Mouse (Mus musculus) CH12.LX (cell line): ENCODE measurements around the gene Ccdc194. TPM values are rescaled to one million over a fixed set of nuclear protein-coding genes. Genes with fewer than 3 reads are reported as not detected.

Experiments
- DNase-seq: peaks from one replicate; pipeline ENCODE4 v3.0.0-alpha.2; 2013; ENCODE audit errors: extremely low read depth
- H3K27ac ChIP-seq: 2 replicates; pipeline ENCODE4 v1.5.1; 2012; ENCODE audit warnings: low read depth, mild to moderate bottlenecking, control low read depth, moderate library complexity; ENCODE audit not compliant: insufficient read depth
- H3K27me3 ChIP-seq: replicated peaks from 2 replicates; pipeline ENCODE3; 2012; ENCODE audit warnings: inconsistent platforms
- H3K36me3 ChIP-seq, 2 experiments: replicated peaks in 1 of 2; 2 replicates each; pipeline versions ENCODE3 to v1.6.1; 2012; ENCODE audit warnings: inconsistent platforms in 1 of 2, low read length in 1 of 2, mild to moderate bottlenecking in 1 of 2, mixed read lengths in 1 of 2, moderate library complexity in 1 of 2; ENCODE audit not compliant: control insufficient read depth in 1 of 2, insufficient read depth in 1 of 2
- H3K4me1 ChIP-seq, 2 experiments: 2 replicates each; pipeline ENCODE4 v1.6.1; 2012; ENCODE audit warnings: inconsistent platforms in 1 of 2, moderate library complexity in 1 of 2; ENCODE audit not compliant: insufficient read depth in 2 of 2, control insufficient read depth in 1 of 2
- H3K4me2 ChIP-seq: 2 replicates; pipeline ENCODE4 v1.6.1; 2012; ENCODE audit warnings: low read depth, mild to moderate bottlenecking, control low read depth; ENCODE audit not compliant: poor library complexity, insufficient read depth, severe bottlenecking
- H3K4me3 ChIP-seq, 3 experiments: fragments of 150-350 bp in 1 of 3; sonication (generic) in 1 of 3; replicated peaks in 1 of 3; 2 replicates each; pipeline versions ENCODE3 to v1.5.1; 2011 to 2012; ENCODE audit warnings: low read depth in 2 of 3, low read length in 2 of 3, mild to moderate bottlenecking in 2 of 3, moderate library complexity in 2 of 3, control low read depth in 1 of 3, improper control_type of control experiment in 1 of 3, inconsistent platforms in 1 of 3, mixed read lengths in 1 of 3; ENCODE audit not compliant: poor library complexity in 1 of 3
- H3K79me2 ChIP-seq: replicated peaks from 2 replicates; pipeline ENCODE4 v1.6.1; 2012; ENCODE audit warnings: mild to moderate bottlenecking, moderate library complexity; ENCODE audit not compliant: control insufficient read depth, poor library complexity, insufficient read depth, severe bottlenecking; ENCODE audit errors: extremely low read depth
- H3K9ac ChIP-seq: 2 replicates; pipeline ENCODE4 v1.6.1; 2012; ENCODE audit warnings: low read depth, mild to moderate bottlenecking, control low read depth, moderate library complexity; ENCODE audit not compliant: insufficient read depth
- H3K9me3 ChIP-seq: replicated peaks from 2 replicates; pipeline ENCODE3; 2012; ENCODE audit warnings: low read length, inconsistent platforms, mixed read lengths
- BHLHE40 ChIP-seq: IDR thresholded peaks from 2 replicates; pipeline ENCODE4 v1.6.1; 2011; ENCODE audit warnings: mild to moderate bottlenecking, low read depth, low read length, improper control_type of control experiment
- CHD1 ChIP-seq: IDR thresholded peaks from 2 replicates; pipeline ENCODE4 v1.6.1; 2012; ENCODE audit warnings: low read depth, low read length, improper control_type of control experiment, inconsistent platforms
- CHD2 ChIP-seq: IDR thresholded peaks from 2 replicates; pipeline ENCODE4 v1.6.1; 2011; ENCODE audit warnings: low read length, improper control_type of control experiment
- CTCF ChIP-seq, 2 experiments: IDR thresholded peaks in 1 of 2; conservative IDR thresholded peaks in 1 of 2; 2 replicates each; pipeline ENCODE4 v1.5.1; 2011 to 2012; ENCODE audit warnings: low read depth in 2 of 2, low read length in 2 of 2, improper control_type of control experiment in 1 of 2, inconsistent platforms in 1 of 2, mild to moderate bottlenecking in 1 of 2, moderate library complexity in 1 of 2
- E2F4 ChIP-seq: IDR thresholded peaks from 2 replicates; pipeline ENCODE4 v1.6.1; 2011; ENCODE audit warnings: low read depth, low read length, improper control_type of control experiment; ENCODE audit not compliant: insufficient replicate concordance
- ELF1 ChIP-seq: IDR thresholded peaks from 2 replicates; pipeline ENCODE4 v1.6.1; 2014; ENCODE audit warnings: low read depth, mild to moderate bottlenecking, inconsistent platforms, low read length, improper control_type of control experiment
- EP300 ChIP-seq: IDR thresholded peaks from 2 replicates; pipeline ENCODE4 v1.6.1; 2011; ENCODE audit warnings: low read length, improper control_type of control experiment
- ETS1 ChIP-seq: conservative IDR thresholded peaks from 2 replicates; pipeline ENCODE4 v1.6.1; 2012; ENCODE audit warnings: low read depth, mild to moderate bottlenecking, inconsistent platforms, low read length, improper control_type of control experiment, moderate library complexity
- GABPA ChIP-seq: IDR thresholded peaks from 2 replicates; pipeline ENCODE4 v1.6.1; 2012; ENCODE audit warnings: low read depth, low read length, improper control_type of control experiment, inconsistent platforms; ENCODE audit not compliant: insufficient replicate concordance
- HCFC1 ChIP-seq: IDR thresholded peaks from 2 replicates; pipeline ENCODE4 v1.6.1; 2012; ENCODE audit warnings: low read depth, mild to moderate bottlenecking, inconsistent platforms, low read length, improper control_type of control experiment
- IRF4 ChIP-seq: IDR thresholded peaks from 2 replicates; pipeline ENCODE4 v1.6.1; 2014; ENCODE audit warnings: low read depth, mild to moderate bottlenecking, inconsistent platforms, low read length, improper control_type of control experiment
- JUN ChIP-seq: IDR thresholded peaks from 2 replicates; pipeline ENCODE4 v1.6.1; 2011; ENCODE audit warnings: low read depth, mild to moderate bottlenecking, low read length, improper control_type of control experiment, moderate library complexity; ENCODE audit not compliant: insufficient read depth
- JUND ChIP-seq: conservative IDR thresholded peaks from 2 replicates; pipeline ENCODE4 v1.6.1; 2011; ENCODE audit warnings: low read depth, low read length, improper control_type of control experiment
- KAT2A ChIP-seq: IDR thresholded peaks from 2 replicates; pipeline ENCODE4 v1.6.1; 2012; ENCODE audit warnings: low read length, improper control_type of control experiment, inconsistent platforms; ENCODE audit not compliant: insufficient replicate concordance
- MAFK ChIP-seq: IDR thresholded peaks from 2 replicates; pipeline ENCODE4 v1.6.1; 2011; ENCODE audit warnings: low read length, improper control_type of control experiment; ENCODE audit not compliant: insufficient replicate concordance
- MAX ChIP-seq: IDR thresholded peaks from 2 replicates; pipeline ENCODE4 v1.6.1; 2011; ENCODE audit warnings: low read length, improper control_type of control experiment
- MAZ ChIP-seq: IDR thresholded peaks from 2 replicates; pipeline ENCODE4 v1.6.1; 2012; ENCODE audit warnings: low read depth, mild to moderate bottlenecking, inconsistent platforms, low read length, improper control_type of control experiment, moderate library complexity
- MEF2A ChIP-seq: IDR thresholded peaks from 2 replicates; pipeline ENCODE4 v1.6.1; 2014; ENCODE audit warnings: low read depth, mild to moderate bottlenecking, inconsistent platforms, low read length, improper control_type of control experiment, borderline replicate concordance
- NELFE ChIP-seq: IDR thresholded peaks from 2 replicates; pipeline ENCODE4 v1.6.1; 2011; ENCODE audit warnings: low read depth, low read length, improper control_type of control experiment
- PAX5 ChIP-seq: IDR thresholded peaks from 2 replicates; pipeline ENCODE4 v1.6.1; 2012; ENCODE audit warnings: low read length, inconsistent platforms, mixed read lengths
- POLR2A ChIP-seq: IDR thresholded peaks from 2 replicates; pipeline ENCODE4 v1.6.1; 2011; ENCODE audit warnings: low read depth, mild to moderate bottlenecking, improper control_type of control experiment, low read length
- POLR2AphosphoS2 ChIP-seq: IDR thresholded peaks from 2 replicates; pipeline ENCODE4 v1.6.1; 2011; ENCODE audit warnings: low read depth, low read length, improper control_type of control experiment
- RAD21 ChIP-seq: IDR thresholded peaks from 2 replicates; pipeline ENCODE4 v1.6.1; 2011; ENCODE audit warnings: low read depth, mild to moderate bottlenecking, low read length, improper control_type of control experiment, moderate library complexity
- RCOR1 ChIP-seq: conservative IDR thresholded peaks from 2 replicates; pipeline ENCODE4 v1.6.1; 2012; ENCODE audit warnings: low read depth, mild to moderate bottlenecking, inconsistent platforms, low read length, improper control_type of control experiment
- SIN3A ChIP-seq: IDR thresholded peaks from 2 replicates; pipeline ENCODE4 v1.6.1; 2012; ENCODE audit warnings: low read length, improper control_type of control experiment, inconsistent platforms
- SMC3 ChIP-seq: IDR thresholded peaks from 2 replicates; pipeline ENCODE4 v1.6.1; 2011; ENCODE audit warnings: low read depth, low read length, improper control_type of control experiment
- TBP ChIP-seq: conservative IDR thresholded peaks from 2 replicates; pipeline ENCODE4 v1.6.1; 2011; ENCODE audit warnings: low read depth, low read length, improper control_type of control experiment
- TCF12 ChIP-seq: IDR thresholded peaks from 2 replicates; pipeline ENCODE4 v1.6.1; 2014; ENCODE audit warnings: low read depth, mild to moderate bottlenecking, inconsistent platforms, low read length, improper control_type of control experiment
- UBTF ChIP-seq: IDR thresholded peaks from 2 replicates; pipeline ENCODE4 v1.6.1; 2012; ENCODE audit warnings: low read depth, mild to moderate bottlenecking, inconsistent platforms, low read length, improper control_type of control experiment, moderate library complexity
- USF2 ChIP-seq: conservative IDR thresholded peaks from 2 replicates; pipeline ENCODE4 v1.6.1; 2011; ENCODE audit warnings: low read depth, low read length, improper control_type of control experiment
- ZC3H11A ChIP-seq: IDR thresholded peaks from 2 replicates; pipeline ENCODE4 v1.6.1; 2012; ENCODE audit warnings: low read depth, mild to moderate bottlenecking, inconsistent platforms, low read length, improper control_type of control experiment
- ZKSCAN1 ChIP-seq: IDR thresholded peaks from 2 replicates; pipeline ENCODE4 v1.6.1; 2012; ENCODE audit warnings: low read depth, inconsistent platforms, low read length, improper control_type of control experiment, borderline replicate concordance
- ZMIZ1 ChIP-seq: IDR thresholded peaks from 2 replicates; pipeline ENCODE4 v1.6.1; 2012; ENCODE audit warnings: low read depth, mild to moderate bottlenecking, inconsistent platforms, low read length, improper control_type of control experiment
- dilution Hi-C: fragments of 300-500 bp; cut with MboI; formaldehyde crosslinking; loops from 2 replicates; pipeline ENCODE4 v1.14.3; 2020; ENCODE audit warnings: low sequenced_read_pairs; ENCODE audit not compliant: extremely low pct_unique_long_range_greater_than_20kb, extremely low pct_ligation_motif_present
- in situ Hi-C: fragments of 300-500 bp; cut with MboI; formaldehyde crosslinking; loops from 3 replicates; pipeline ENCODE4 v1.14.3; 2019; ENCODE audit warnings: low sequenced_read_pairs, low pct_ligation_motif_present, low pct_unique_long_range_greater_than_20kb, mixed read lengths
- polyA plus RNA-seq: library from polyadenylated mRNA; unstranded; fragments of >175 nt; gene quantifications from 2 replicates; pipeline ENCODE4 v1.2.1, GENCODE M21; 2012; ENCODE audit warnings: low read depth; ENCODE audit not compliant: insufficient read length
- total RNA-seq, 2 experiments: library from RNA; depleted of rRNA; stranded (reverse); fragments of 300-350 nt in 1 of 2; fragments of >200 nt in 1 of 2; gene quantifications; 2 replicates each; pipeline ENCODE4 v1.2.3; 2012 to 2014

The Ccdc194 gene
- total and polyA plus RNA-seq, 3 experiments, result not detected

- Histone ChIP-seq H3K9me3 (peaks cover 16% of the 10 kb centered on the region), H3K27ac (no peak overlapping the region), H3K9ac (no peak overlapping the region), H3K27me3 (peaks cover 22% of the 10 kb centered on the region), H3K4me2 (no peak overlapping the region), H3K4me3 (no peak overlapping the region), H3K36me3 (no peaks in the 10 kb centered on the region), H3K4me1 (peaks cover 2 to 17% of the 10 kb centered on the region in 2 experiments; a peak in 2 of 4 replicates), H3K79me2 (no peaks in the 10 kb centered on the region)
- in situ Hi-C loops (loop anchor here (5.0 kb wide), 1 partner anchor 68 kb away; no protein-coding TSS in a partner anchor), dilution Hi-C loops (no loop called here)
- DNase-seq, result no peak
- no peak for TF ChIP-seq SMC3
- TF ChIP-seq ZKSCAN1, result no peak
- TF ChIP-seq CTCF (conservative IDR thresholded peaks at IDR 0.05 in 1 of 2, IDR thresholded peaks at IDR 0.05 in 1 of 2; ENCODE audit: low read depth in 2 of 2, low read length in 2 of 2), result peak; percentile 37 to 38; a peak in 2 of 4 replicates
- no peak for TF ChIP-seq PAX5
- TF ChIP-seq ZMIZ1, result no peak
These were observed 38.5 kb upstream of the Ccdc194 start for GRCm38 (mm10) chr8:71563992-71564391.

- no peak overlapping the region for H3K27ac ChIP-seq
- peaks cover 10 to 20% of the 10 kb centered on the region in 2 experiments for H3K4me1 ChIP-seq
- H3K9ac ChIP-seq, result no peak overlapping the region
- H3K4me3 ChIP-seq, result no peak overlapping the region
- H3K79me2 ChIP-seq, result no peaks in the 10 kb centered on the region
- no peaks in the 10 kb centered on the region for H3K36me3 ChIP-seq
- H3K27me3 ChIP-seq, result peaks cover 22% of the 10 kb centered on the region
- DNase-seq, result peak; percentile 59
- H3K9me3 ChIP-seq, result peaks cover 16% of the 10 kb centered on the region
- H3K4me2 ChIP-seq, result no peak overlapping the region
- in situ Hi-C loops (loop anchor here (5.0 kb wide), 1 partner anchor 70 kb away; no protein-coding TSS in a partner anchor), dilution Hi-C loops (no loop called here)
- TF ChIP-seq GABPA, result no peak
- TF ChIP-seq POLR2AphosphoS2, result no peak
- no peak for TF ChIP-seq MEF2A
- TF ChIP-seq E2F4, result no peak
- peak; percentile 54 for TF ChIP-seq TCF12
- TF ChIP-seq UBTF, result no peak
- no peak for TF ChIP-seq JUND
- no peak for TF ChIP-seq RCOR1
- no peak for TF ChIP-seq ETS1
- TF ChIP-seq SMC3, result peak; percentile 96
- peak; percentile 71 for TF ChIP-seq RAD21
- TF ChIP-seq ZKSCAN1, result no peak
- peak in 1 of 2 experiments; percentile 92; a peak in 2 of 4 replicates for TF ChIP-seq CTCF (conservative IDR thresholded peaks at IDR 0.05 in 1 of 2, IDR thresholded peaks at IDR 0.05 in 1 of 2; ENCODE audit: low read depth in 2 of 2, low read length in 2 of 2)
- no peak for TF ChIP-seq KAT2A
- TF ChIP-seq TBP, result no peak
- no peak for TF ChIP-seq POLR2A
- no peak for TF ChIP-seq EP300
- no peak for TF ChIP-seq MAX
- no peak for TF ChIP-seq USF2
- 0 out of 2 replicates have a peak, but pooled peaks have one; percentile 26 for TF ChIP-seq IRF4
- TF ChIP-seq CHD2, result no peak
- no peak for TF ChIP-seq ZMIZ1
- no peak for TF ChIP-seq ELF1
- TF ChIP-seq BHLHE40, result no peak
- no peak for TF ChIP-seq MAFK
- TF ChIP-seq NELFE, result no peak
- no peak for TF ChIP-seq JUN
- no peak for TF ChIP-seq HCFC1
- TF ChIP-seq SIN3A, result peak; percentile 56; the same call in 1 of the 2 replicates
- no peak for TF ChIP-seq CHD1
- TF ChIP-seq ZC3H11A, result peak; percentile 59; the same call in 1 of the 2 replicates
- no peak for TF ChIP-seq MAZ
These were observed 37.2 kb upstream of the Ccdc194 start for GRCm38 (mm10) chr8:71562751-71563150.
